8 mouse cellular contexts compared by ENCODE assay signal in genomic region chr2:34372305-34373301, GRCm38 (mm10). TPM values are rescaled to one million over a fixed set of nuclear protein-coding genes. Genes with fewer than 3 reads are reported as not detected.
DNase-seq lines count a peak whose midpoint lies in the region; ATAC-seq lines count a peak whose summit lies in the region.

Gene Pbx3, minus strand, starts transcription at chr2:34373142.

- H3K27ac ChIP-seq in heart, embryonic 14.5 days (replicated peaks in 1 of 2; ENCODE audit: control insufficient read depth in 1 of 2, insufficient read depth in 1 of 2, low read depth in 2 of 2, low read length in 2 of 2) = peak within 1 kb of the TSS; percentile 87 to 99
- H3K27ac ChIP-seq in liver, embryonic 13.5 days = peak within 1 kb of the TSS; percentile 99
- H3K27ac ChIP-seq in stomach, embryonic 16.5 days (ENCODE audit: low read length) = peak within 1 kb of the TSS; percentile 95

- peak within 1 kb of the TSS; percentile 92 for H3K4me2 ChIP-seq in heart, embryonic 14.5 days (ENCODE audit: low read length)
- H3K4me2 ChIP-seq in liver, embryonic 13.5 days = peak within 1 kb of the TSS; percentile 97
- peak within 1 kb of the TSS; percentile 99 for H3K4me2 ChIP-seq in stomach, embryonic 16.5 days (ENCODE audit: low read depth, low read length)

- H3K4me3 ChIP-seq in heart, embryonic 14.5 days (ENCODE audit: control insufficient read depth in 1 of 2, insufficient read depth in 1 of 2, low read depth in 1 of 2, low read length in 2 of 2) = peak within 1 kb of the TSS; percentile 94 to 96
- H3K4me3 ChIP-seq in liver, embryonic 13.5 days (replicated peaks) = peak within 1 kb of the TSS; percentile 93
- H3K4me3 ChIP-seq in stomach, embryonic 16.5 days (replicated peaks; ENCODE audit: low read length) = peak within 1 kb of the TSS; percentile 93

- DNase-seq in CD4-positive helper T cell, adult 2 months (ENCODE audit: low read depth, low spot score) = peak; percentile 93
- peak; percentile 81 for DNase-seq in brain, embryonic 18.5 days (ENCODE audit: low read depth, low spot score)
- DNase-seq in kidney, postnatal 14 days = peak; percentile 98
- peak; percentile 95 for DNase-seq in liver, embryonic 13.5 days
- DNase-seq in neural tube, embryonic 10.5 days (ENCODE audit: extremely low spot score, low spot score) = peak; percentile 97

- no peaks in the 10 kb centered on the region for H3K9me3 ChIP-seq in heart, embryonic 14.5 days (ENCODE audit: control insufficient read depth, low read length)
- no peaks in the 10 kb centered on the region for H3K9me3 ChIP-seq in liver, embryonic 13.5 days (replicated peaks)
- no peaks in the 10 kb centered on the region for H3K9me3 ChIP-seq in stomach, embryonic 16.5 days (replicated peaks; ENCODE audit: control insufficient read depth, low read length)

- H3K36me3 ChIP-seq in heart, embryonic 14.5 days (ENCODE audit: control insufficient read depth, insufficient read depth, low read length) = 0 out of 2 replicates have a peak, but pooled peaks cover 4% of the 10 kb centered on the region
- H3K36me3 ChIP-seq in liver, embryonic 13.5 days = no peaks in the 10 kb centered on the region
- no peaks in the 10 kb centered on the region for H3K36me3 ChIP-seq in stomach, embryonic 16.5 days (ENCODE audit: control insufficient read depth, insufficient read depth, low read length)

- under 1% methylated on average over 47 of the region's 102 CpGs for WGBS in heart, embryonic 14.5 days
- under 1% methylated on average over 97 of the region's 102 CpGs for WGBS in liver, embryonic 13.5 days (ENCODE audit: insufficient replicate concordance)
- under 1% methylated on average over 76 of the region's 102 CpGs for WGBS in stomach, embryonic 16.5 days

- H3K4me1 ChIP-seq in heart, embryonic 14.5 days (ENCODE audit: control insufficient read depth in 2 of 2, insufficient read depth in 2 of 2, low read length in 2 of 2) = peaks cover 7 to 17% of the 10 kb centered on the region in 2 experiments
- peaks cover 34% of the 10 kb centered on the region for H3K4me1 ChIP-seq in liver, embryonic 13.5 days (replicated peaks)
- H3K4me1 ChIP-seq in stomach, embryonic 16.5 days (ENCODE audit: control insufficient read depth, insufficient read depth, low read length) = peaks cover 9% of the 10 kb centered on the region; the same call in 1 of the 2 replicates

- ATAC-seq in erythroid progenitor cell, adult 5-6 weeks (replicated peaks; ENCODE audit: low FRiP score, poor library complexity, severe bottlenecking) = peak; percentile 86
- ATAC-seq in heart, embryonic 14.5 days (ENCODE audit: insufficient number of reproducible peaks, insufficient read depth, low FRiP score, low read depth) = peak; percentile 92
- peak; percentile 91 for ATAC-seq in liver, embryonic 13.5 days (ENCODE audit: low read depth)
- ATAC-seq in stomach, embryonic 16.5 days (ENCODE audit: insufficient read depth, low FRiP score) = peak; percentile 92

- H3K27me3 ChIP-seq in heart, embryonic 14.5 days (ENCODE audit: control insufficient read depth, insufficient read depth, low read length) = no peaks in the 10 kb centered on the region
- peaks cover 10% of the 10 kb centered on the region for H3K27me3 ChIP-seq in liver, embryonic 13.5 days
- no peaks in the 10 kb centered on the region for H3K27me3 ChIP-seq in stomach, embryonic 16.5 days (ENCODE audit: control insufficient read depth, insufficient read depth, low read length)

- H3K9ac ChIP-seq in heart, embryonic 14.5 days (ENCODE audit: low read length) = peak within 1 kb of the TSS; percentile 98
- peak within 1 kb of the TSS; percentile 95 for H3K9ac ChIP-seq in liver, embryonic 13.5 days
- H3K9ac ChIP-seq in stomach, embryonic 16.5 days (ENCODE audit: low read length) = peak within 1 kb of the TSS; percentile 97

RNA-seq across cellular contexts. Expression of gene Pbx3, which starts in this region (rescaled TPM):
- 42.2 and 57.0 TPM in 2 replicates for total RNA-seq in erythroid progenitor cell, adult 5-6 weeks (2015; ENCODE audit: low replicate concordance)
- total RNA-seq in erythroid progenitor cell, adult 5-6 weeks (2017; ENCODE audit: low replicate concordance) = 56.0 and 59.2 TPM in 2 replicates
- polyA plus RNA-seq in heart, embryonic 14.5 days (2014; fragmentation: Nextera tagmentation; extraction: Ambion mirVana) = 25.8 and 26.4 TPM in 2 replicates
- 7.9 and 10.2 TPM in 2 replicates for polyA plus RNA-seq in liver, embryonic 13.5 days (2015; fragmentation: Nextera tagmentation; extraction: Ambion mirVana)
- polyA plus RNA-seq in stomach, embryonic 16.5 days (2015; fragmentation: Nextera tagmentation; extraction: Ambion mirVana) = 19.2 and 20.8 TPM in 2 replicates

Comparison
In these comparisons a context has a peak if more than half of its experiments do, and no peak if none do; other contexts are left out.
1. Peak in every context shown above with its lines: DNase-seq, ATAC-seq, H3K4me3 ChIP-seq and H3K27ac ChIP-seq.